Mouse (Mus musculus): ENCODE measurements around the gene Arhgap17. TPM values are rescaled to one million over a fixed set of nuclear protein-coding genes. Genes with fewer than 3 reads are reported as not detected.

The Arhgap17 gene
- polyA plus RNA-seq, 1 experiment: 8.6 TPM

DNA sequence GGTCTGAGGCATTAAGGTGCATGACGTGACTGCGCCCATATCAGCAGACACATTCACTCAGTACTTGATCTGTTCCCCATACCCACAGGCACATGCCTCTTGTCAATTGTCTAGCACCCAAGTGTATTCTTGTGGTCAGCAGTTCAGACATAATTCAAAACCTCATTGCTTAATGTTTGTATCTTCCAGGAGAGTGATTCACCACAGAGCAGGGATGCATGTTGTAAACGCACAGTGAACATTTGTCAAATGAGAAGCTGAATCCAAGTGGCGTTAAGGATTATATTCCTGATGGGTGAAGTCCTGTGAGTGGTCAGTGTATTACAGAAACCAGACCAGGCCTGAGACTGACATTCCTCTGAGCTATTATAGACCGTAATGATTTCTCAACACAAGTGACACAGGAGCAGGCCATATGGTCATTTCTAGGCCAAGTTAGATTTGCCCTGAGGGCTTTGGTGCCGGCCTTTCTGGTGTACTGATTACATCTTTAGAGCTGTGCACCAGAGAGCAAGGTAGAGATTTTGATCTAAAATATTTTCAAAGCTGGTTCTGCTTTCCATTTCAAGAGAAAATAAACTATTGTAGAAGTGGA, 20.1 kb upstream of the Arhgap17 start:
- Histone ChIP-seq H3K4me3 (ENCODE audit: insufficient read depth, low read depth, low read length) (no peak overlapping the region), H3K4me1 (ENCODE audit: control insufficient read depth, insufficient read depth, insufficient read length, low read length) (no peaks in the 10 kb centered on the region), H3K27ac (replicated peaks; ENCODE audit: low read depth, low read length) (no peak overlapping the region)

DNA sequence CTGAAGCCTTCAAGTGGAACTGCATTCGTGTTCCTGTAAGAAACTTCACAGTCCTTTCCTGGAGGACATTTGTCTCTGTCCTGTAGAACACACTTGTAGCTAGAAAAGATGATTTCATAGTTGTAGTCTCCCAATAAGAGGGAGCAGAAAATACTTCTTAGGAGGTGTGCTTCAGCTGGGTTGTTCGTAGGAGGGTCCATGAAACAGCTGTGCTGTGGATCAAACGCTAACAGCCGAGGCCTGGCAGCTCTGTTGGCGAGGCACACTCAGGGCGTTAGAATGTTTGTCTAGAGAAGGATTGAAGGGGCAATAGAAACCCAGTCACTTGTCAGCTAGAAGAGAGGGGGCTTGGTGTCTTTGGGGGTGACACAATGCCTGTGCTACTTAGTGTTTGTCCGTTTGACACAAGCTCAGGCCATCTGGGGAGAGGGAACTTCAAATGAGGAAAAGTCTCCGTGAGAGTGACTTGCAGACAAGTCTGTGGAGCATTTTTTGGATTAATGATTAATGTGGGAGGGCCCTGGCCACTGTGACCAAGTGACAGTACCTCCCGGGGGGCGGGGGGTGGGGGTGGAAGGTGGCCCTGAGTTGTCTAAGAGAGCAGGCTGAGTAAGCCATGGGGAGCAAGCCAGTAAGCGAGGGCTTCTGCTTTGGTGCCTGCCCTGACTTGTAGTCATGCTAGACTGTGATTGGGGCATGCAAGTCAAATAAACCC, 16.1 kb upstream of the Arhgap17 start:
- Histone ChIP-seq H3K27ac (replicated peaks; ENCODE audit: low read depth, low read length) (no peak overlapping the region), H3K4me3 (ENCODE audit: insufficient read depth, low read depth, low read length) (no peak overlapping the region), H3K4me1 (ENCODE audit: control insufficient read depth, insufficient read depth, insufficient read length, low read length) (no peaks in the 10 kb centered on the region)

- peak overlapping the region; percentile 76 for H3K4me3 ChIP-seq (ENCODE audit: insufficient read depth, low read depth, low read length)
- H3K27ac ChIP-seq (replicated peaks; ENCODE audit: low read depth, low read length): 0 out of 2 replicates have a peak overlapping the region, but pooled peaks have one; percentile 27
- peaks cover 2% of the 10 kb centered on the region; the same call in 1 of the 2 replicates for H3K4me1 ChIP-seq (ENCODE audit: control insufficient read depth, insufficient read depth, insufficient read length, low read length)
Observed at GRCm38 (mm10) chr7:123377443-123378400, 8.0 kb upstream of the Arhgap17 start.

DNA sequence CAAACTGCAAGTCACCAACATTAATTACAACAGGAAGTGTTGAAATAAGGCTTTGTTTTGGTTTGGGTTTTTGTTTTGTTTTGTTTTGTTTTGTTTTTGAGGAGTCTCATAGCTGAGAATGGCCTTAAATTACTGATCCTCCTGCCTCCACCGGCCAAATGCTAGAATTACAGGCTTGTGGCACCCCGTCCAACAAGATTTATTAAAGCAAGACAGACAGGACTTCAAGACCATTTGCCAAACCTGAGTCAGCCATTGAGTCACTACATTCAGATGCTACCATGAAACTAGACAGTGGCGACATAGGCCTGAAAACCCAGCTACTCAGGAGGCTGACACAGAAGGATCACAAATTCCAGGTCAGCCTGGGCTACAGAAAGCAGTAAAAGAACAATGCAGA, 1.8 kb upstream of the Arhgap17 start:
- Histone ChIP-seq H3K4me1 (ENCODE audit: control insufficient read depth, insufficient read depth, insufficient read length, low read length) (peaks cover 14% of the 10 kb centered on the region), H3K27ac (replicated peaks; ENCODE audit: low read depth, low read length) (no peak overlapping the region), H3K4me3 (ENCODE audit: insufficient read depth, low read depth, low read length) (no peak overlapping the region)

- Histone ChIP-seq H3K4me1 (ENCODE audit: control insufficient read depth, insufficient read depth, insufficient read length, low read length) (peaks cover 22% of the 10 kb centered on the region), H3K4me3 (ENCODE audit: insufficient read depth, low read depth, low read length) (peak overlapping the region; percentile 62), H3K27ac (replicated peaks; ENCODE audit: low read depth, low read length) (peak overlapping the region; percentile 39; the same call in 1 of the 2 replicates)
Observed at GRCm38 (mm10) chr7:123370700-123371099, 985 bp upstream of the Arhgap17 start.

DNA sequence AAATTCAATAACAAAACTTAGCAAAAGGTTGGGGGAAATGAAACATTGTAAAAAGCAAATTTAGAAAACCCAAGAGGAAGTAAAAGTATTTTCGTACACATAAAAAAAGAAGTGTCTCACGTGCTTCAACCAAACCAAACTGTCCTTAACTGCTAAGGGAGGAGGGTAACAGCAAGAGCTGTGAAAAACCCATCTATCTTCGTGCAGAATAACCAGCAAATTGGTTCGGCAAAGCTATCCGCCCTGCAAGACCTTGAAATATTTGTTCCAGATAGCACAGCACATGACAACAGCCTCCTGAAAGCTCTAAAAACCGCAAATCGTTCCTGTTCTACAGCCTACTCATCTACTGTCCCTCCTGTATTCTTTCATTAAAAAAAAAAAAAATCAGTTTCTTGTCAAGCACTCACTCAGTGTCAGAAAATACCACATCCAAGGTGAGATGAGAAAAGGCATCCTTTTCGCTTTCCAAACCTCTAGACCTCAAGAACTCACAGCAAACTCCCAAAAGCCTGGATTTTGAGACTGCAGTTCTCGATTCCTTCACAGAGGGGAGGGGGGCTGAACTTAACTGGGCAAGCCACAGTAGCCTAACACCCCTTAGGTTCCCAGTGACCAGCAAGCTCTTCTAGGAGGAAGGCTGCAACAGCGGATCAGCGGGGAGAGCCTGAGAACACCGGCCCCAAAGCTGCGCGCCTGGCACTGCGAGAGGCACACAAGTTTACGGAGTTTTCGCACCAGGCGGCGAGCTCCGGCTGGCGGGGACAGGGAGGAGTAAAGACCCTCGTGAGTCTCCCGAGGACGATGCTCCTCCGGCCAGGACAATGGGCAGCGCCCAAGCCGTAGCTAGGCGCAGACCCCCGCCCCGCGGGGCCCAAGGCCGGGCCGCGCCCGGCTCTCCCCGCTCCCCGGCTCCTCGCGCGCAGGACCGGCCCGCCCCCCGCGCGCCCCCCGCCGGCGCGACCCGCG, 653 bp downstream of the Arhgap17 start:
- Histone ChIP-seq H3K4me3 (ENCODE audit: insufficient read depth, low read depth, low read length) (peak overlapping the region; percentile 62), H3K4me1 (ENCODE audit: control insufficient read depth, insufficient read depth, insufficient read length, low read length) (peaks cover 34% of the 10 kb centered on the region), H3K27ac (replicated peaks; ENCODE audit: low read depth, low read length) (peak overlapping the region; percentile 77)

DNA sequence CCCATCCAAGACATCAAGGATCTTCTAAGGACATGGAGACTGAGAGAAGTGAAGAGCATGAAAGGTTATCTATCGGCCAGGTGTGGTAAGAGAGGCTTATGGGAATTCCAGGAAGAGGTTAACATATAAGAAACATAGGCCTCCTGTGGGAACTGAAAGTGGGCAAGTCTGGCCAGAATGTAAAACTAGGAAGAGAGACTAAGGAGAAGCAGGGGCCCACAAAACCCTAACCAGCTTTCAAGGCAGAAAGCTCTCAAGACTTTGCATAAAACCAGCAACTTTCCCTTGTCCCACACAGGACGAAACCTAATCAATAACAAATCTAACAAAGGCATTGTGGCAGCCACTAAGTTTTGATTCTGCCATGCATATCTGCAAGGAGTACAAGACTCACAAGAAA, 1.5 kb downstream of the Arhgap17 start:
- H3K27ac ChIP-seq (replicated peaks; ENCODE audit: low read depth, low read length): peak overlapping the region; percentile 44
- H3K4me1 ChIP-seq (ENCODE audit: control insufficient read depth, insufficient read depth, insufficient read length, low read length): peaks cover 34% of the 10 kb centered on the region
- peak overlapping the region; percentile 27 for H3K4me3 ChIP-seq (ENCODE audit: insufficient read depth, low read depth, low read length)

DNA sequence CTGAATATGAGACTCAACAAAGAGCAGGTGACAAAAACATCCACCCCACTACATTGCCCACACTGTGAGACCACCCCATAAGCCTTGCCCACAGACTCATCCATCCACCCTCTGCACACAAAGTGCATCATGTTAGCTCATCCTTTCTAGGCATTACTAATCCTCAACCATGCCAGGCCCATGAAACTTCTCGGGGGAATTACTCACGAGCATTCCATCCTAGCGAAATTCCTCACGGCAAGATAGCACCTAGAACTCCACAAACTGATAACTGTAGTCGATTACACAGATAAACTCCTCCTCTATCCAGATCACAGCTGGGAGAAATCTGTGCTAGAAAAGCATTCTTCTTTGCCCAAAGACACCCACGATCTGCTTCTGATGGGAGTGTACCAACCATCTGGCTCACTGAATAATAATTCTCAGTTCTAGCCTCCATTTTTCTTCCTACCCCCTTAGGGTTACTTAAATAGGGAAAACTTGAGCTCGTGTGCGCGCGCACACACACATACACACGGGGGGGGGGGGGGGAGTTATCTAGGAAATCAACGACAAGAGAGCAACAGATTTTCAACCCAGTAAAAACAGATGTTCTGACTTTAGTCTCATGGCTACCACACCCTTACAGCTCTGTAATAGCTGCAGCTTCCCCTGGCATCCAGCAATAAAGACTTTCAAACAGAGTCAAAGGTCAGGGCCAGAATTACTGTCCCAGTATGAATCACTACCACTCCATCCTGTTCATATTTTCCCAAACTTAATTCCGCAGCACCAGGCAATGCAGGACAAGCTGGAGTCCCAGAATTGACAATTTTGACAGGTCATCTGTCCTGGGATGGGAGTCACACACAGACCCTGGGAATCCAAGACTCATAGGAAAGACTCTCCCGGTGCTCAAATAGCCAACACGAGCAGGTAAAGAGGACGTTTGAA, 2.2 kb downstream of the Arhgap17 start:
- peak overlapping the region; percentile 59 for H3K27ac ChIP-seq (replicated peaks; ENCODE audit: low read depth, low read length)
- peaks cover 38% of the 10 kb centered on the region for H3K4me1 ChIP-seq (ENCODE audit: control insufficient read depth, insufficient read depth, insufficient read length, low read length)
- H3K4me3 ChIP-seq (ENCODE audit: insufficient read depth, low read depth, low read length): peak overlapping the region; percentile 27

DNA sequence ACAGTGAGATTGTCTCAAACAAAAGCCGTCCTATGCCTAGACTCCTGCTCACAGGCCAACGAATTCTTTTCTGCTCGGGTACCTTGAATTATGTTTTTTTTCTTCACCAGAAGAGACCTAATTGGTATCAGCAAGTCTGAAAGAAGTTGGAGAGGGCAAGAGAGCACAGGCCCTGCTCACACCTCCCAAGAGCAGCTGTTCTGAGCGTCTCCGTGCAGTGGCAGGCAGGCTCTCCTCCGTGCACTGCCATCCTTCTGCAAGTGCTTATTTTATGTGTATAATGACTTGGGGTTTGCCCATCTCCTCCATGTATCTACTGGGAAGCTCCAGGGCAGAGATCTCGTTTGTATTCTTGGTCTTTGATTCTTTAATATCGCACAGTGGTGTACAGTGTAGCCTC, 2.9 kb downstream of the Arhgap17 start:
- Histone ChIP-seq H3K4me3 (ENCODE audit: insufficient read depth, low read depth, low read length) (peak overlapping the region; percentile 27; the same call in 1 of the 2 replicates), H3K4me1 (ENCODE audit: control insufficient read depth, insufficient read depth, insufficient read length, low read length) (peaks cover 38% of the 10 kb centered on the region), H3K27ac (replicated peaks; ENCODE audit: low read depth, low read length) (peak overlapping the region; percentile 59)

DNA sequence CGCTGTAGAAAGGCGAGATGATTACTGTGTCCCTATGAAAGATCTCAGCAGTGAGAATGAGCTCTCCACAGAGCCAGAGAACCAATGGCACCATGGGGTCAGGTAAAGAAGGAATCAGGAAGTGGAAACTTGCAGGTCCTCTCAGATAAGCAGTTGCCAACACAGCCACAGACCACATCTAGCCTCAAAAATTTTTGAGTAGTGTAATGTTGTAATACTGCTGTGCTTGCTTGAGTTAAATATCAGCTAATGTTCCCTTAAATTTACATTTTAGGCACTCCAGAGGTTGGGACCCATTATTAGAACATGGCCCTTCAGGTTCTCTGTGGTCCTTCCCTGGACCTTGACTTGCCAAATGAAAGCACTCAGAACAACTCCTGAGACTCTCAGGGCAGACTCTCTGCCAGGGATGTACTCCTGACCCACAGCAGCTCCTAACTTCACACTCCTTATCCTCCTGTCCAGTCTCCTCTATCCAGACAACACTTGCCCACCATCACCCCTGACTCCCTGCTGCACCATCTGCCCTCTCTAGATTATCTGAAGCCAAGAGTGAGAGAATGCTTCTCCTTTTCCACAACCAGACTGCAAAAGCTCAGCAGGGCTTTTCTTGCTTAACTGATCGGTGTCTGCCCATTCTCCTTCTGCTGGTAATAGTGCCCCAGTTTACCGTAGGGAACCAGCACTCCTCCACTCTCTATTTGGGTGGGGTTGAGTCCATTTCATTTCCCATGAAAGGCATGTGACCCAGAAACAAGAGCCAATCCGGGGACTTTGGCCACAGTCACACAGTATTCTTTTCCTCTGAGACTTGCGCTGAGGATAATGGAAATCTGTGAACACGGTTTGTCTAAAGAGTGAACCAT, 3.6 kb downstream of the Arhgap17 start:
- Histone ChIP-seq H3K4me1 (ENCODE audit: control insufficient read depth, insufficient read depth, insufficient read length, low read length) (peaks cover 38% of the 10 kb centered on the region), H3K4me3 (ENCODE audit: insufficient read depth, low read depth, low read length) (peak overlapping the region; percentile 27; the same call in 1 of the 2 replicates), H3K27ac (replicated peaks; ENCODE audit: low read depth, low read length) (peak overlapping the region; percentile 59)

DNA sequence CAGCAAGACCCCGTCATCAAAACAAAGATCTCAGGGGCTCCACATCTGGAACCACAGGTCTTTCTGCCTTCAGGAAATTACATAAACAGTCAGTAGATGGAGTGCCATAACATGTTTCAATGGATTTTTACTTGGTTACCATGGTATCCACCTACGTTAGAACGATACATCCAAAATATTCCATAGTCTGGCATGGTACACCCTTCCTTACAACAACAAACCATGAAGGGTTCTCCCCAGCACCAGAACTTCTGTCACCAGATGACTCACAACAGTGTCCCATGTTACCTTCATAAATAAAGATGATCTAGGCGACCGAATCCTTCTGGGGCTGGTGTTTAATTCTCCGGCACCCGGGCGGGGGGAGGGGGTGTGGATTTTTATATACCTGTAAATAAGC, 5.7 kb downstream of the Arhgap17 start:
- Histone ChIP-seq H3K27ac (replicated peaks; ENCODE audit: low read depth, low read length) (no peak overlapping the region), H3K4me3 (ENCODE audit: insufficient read depth, low read depth, low read length) (no peak overlapping the region), H3K4me1 (ENCODE audit: control insufficient read depth, insufficient read depth, insufficient read length, low read length) (peaks cover 47% of the 10 kb centered on the region)

- Histone ChIP-seq H3K27ac (replicated peaks; ENCODE audit: low read depth, low read length) (no peak overlapping the region), H3K4me3 (ENCODE audit: insufficient read depth, low read depth, low read length) (no peak overlapping the region), H3K4me1 (ENCODE audit: control insufficient read depth, insufficient read depth, insufficient read length, low read length) (peaks cover 41% of the 10 kb centered on the region)
Observed at GRCm38 (mm10) chr7:123362806-123363205, 6.9 kb downstream of the Arhgap17 start.

Measured in brown adipose tissue, adult 24 weeks (tissue).